Mouse (Mus musculus) adrenal gland, adult 18-20 months (tissue): ENCODE measurements around the gene Ereg. TPM values are rescaled to one million over a fixed set of nuclear protein-coding genes. Genes with fewer than 3 reads are reported as not detected.
A peak's percentile ranks its signal among the peaks of the same experiment; 100 is the strongest.

ENCODE experiments used
- DNase-seq, 2 experiments: peaks; one replicate each; pipeline ENCODE4 v3.0.0; 2021 to 2022; ENCODE audit warnings: low spot score in 2 of 2
- total RNA-seq, 2 experiments: library from RNA; stranded (reverse); gene quantifications; 1 replicate in 1 of 2; 2 replicates in 1 of 2; pipeline ENCODE4 v1.2.3; 2021

The Ereg gene
- total RNA-seq, 2 experiments from 2014 or later, result 0.07 to 0.13 TPM

DNA sequence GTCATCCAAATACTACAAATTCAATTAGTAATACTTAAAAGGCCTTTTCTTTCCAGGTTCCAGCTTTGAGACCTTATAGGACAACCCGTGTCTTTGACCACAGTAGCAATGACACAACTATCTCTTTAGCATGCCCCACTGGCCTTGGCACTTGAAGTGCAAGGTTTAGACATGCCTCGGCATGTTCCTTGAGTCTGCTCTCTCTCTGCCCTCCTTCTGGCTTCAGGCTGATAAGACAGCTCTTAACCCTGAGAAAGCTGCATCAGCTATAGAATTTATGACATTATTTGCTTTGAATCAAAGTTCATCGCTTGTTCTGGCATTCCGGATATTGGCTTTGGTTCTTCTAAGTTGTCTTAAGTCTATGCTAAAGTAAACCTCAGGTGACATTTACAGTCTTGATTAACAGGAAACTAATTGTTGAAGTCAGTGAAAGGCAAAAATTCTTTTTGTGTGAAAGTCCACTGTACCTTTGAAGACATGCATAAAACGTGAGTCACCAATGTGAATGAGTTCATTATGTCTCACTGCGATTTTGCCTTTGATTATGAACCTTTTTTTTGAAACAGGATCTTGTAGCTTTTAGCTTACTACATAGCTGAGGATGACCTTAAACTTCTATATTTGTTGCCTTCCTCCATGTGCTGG is 35.7 kb downstream of the Ereg start:
- DNase-seq, result no peak

DNA sequence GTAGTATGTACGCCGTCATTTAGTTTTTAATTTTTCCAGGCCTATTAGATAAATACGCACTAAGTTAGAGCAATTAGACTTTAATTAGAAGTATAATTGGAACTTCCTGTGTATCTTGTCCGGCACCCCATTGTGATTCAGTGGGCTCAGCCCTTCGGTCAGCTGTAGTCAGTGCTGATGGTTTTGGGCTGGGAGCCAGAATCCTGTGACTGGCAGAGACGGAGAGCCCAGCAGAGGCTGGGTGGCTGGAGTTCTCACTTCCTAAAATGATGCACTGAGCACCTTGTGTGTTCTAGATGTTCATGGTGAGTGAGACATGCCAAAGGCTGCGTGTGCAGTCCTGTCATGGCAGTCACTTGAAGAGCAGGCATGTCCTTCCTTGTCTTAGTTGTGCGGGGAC is 36.6 kb downstream of the Ereg start:
- DNase-seq, result no peak

DNA sequence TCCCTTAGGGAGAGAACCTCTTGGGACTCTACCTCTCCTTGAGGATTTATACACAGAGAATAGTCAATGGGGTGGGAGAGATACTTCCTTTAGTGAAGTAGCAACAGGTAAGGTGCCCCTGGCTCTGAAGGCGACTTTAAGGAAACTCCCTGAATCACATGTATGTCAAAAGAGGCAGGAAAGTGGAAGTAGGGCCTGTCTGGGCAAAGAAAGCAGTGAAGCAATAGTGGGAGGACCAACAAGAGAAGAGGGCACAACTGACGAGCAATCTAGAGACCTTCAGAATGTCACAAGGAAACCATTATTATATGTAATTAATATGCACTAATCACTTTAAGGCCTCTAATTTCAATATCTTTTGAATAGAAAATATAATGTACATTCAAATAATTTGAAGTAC is 39.5 kb downstream of the Ereg start:
- no peak for DNase-seq

DNA sequence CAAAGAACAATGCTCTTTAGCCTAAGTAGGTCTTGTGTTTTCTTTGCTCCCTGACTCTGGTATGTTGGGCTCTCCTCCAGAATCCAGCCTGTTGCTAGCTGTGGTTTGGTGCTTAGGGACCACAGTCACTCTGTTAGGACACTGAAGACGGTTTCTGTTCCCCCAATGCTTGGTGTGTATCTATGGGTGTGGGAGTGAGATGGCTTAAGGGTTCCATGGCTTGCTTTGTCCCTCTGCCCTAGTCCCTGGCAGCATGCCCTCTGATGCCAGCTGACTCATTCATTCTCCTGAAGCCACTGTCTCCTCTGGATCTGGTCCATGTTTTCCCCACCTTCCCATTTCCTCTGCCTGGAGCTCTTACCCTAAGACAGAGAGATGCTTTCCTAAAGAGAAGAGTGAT is 40.2 kb downstream of the Ereg start:
- no peak for DNase-seq

DNA sequence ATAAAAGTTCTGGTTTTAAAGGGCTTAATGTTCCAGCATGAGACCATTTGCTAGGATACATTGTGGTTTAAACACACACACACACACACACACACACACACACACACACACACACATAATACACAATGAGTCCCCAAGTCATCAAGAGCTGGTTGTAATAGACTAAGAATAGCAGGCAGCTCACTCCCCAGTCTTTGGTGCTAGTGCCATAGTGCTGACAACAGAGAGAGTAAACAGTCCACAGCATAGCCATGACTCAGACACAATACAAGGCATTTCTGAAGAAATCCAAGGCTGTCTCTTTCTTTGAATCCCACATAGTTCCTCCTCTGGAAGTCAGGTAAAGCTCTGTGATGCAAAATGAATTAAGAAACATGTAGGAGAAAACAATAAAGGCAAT is 44.2 kb downstream of the Ereg start:
- no peak for DNase-seq

DNA sequence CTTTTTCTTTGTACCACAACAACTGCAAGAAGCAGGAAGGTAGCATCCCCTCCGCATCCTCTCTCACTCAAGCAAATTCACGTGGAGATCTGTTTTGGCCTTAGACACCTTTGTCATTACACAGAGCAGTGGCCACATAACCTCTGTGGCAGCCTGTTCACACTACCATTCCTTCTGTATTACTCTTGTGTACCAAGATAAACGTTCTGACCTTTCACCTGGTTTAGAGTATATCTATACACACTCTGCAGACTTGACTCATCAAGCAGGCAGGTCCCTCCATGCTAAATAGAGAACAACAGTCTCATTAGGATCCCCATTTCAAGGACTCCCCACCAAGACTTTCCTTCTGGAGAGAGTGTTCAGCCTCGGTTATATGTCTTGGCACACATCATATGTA is 49.0 kb downstream of the Ereg start:
- DNase-seq, result no peak

DNA sequence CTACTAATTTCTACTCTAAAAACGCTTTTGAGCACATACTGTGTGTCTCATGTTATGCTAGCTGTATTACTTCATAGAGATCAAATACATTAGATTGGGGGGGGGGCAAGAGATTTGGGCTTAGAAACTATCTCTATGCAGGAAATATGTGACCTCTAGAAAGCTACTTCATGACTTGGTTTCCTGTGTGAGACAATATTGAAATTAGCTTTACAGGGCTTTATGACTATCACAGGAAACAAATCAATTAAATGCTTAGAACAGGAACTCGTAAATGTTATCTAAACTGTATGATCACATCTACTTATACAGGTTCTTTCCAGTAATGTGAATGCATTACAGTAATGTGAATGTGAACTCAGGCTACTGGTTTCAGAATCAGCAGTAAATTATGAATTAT is 49.7 kb downstream of the Ereg start:
- DNase-seq, result no peak

DNA sequence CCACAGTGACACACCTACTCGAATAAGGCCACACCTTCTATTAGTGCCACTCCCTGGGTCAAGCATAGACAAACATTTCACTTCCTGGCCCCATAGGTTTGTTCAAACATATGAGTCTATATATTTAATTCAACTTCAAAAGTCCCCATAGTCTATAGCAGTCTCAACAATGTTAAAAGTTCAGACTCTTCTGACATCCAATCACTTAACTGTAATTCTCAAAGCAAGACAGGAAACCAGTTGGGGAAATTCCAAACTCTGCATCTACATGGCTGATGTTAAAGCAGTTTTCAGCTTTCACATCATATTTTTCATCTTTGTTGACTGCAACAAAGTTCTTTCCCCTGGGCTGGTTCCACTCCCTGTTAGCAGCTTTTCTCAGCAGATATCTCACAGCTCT is 52.2 kb downstream of the Ereg start:
- DNase-seq, result no peak

DNA sequence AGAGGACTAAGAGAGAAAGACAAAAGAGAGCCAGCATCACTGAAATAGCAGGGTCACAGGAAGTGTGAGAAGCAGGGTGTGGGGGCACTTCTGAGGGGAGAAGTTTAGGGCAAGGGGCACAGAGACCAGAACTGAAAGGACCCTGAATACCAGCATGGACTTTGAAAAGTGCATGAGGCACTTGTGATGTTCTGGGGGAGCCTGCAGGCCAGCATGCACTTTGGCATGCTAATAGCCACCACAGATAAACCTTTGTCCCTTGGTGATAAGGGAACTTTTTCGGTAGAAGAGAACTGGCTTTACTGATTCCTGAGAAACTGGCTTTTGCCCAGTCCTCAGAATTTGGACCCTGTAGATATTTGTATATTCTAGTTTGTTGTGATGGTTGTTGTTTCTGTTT is 60.5 kb downstream of the Ereg start:
- no peak for DNase-seq

DNA sequence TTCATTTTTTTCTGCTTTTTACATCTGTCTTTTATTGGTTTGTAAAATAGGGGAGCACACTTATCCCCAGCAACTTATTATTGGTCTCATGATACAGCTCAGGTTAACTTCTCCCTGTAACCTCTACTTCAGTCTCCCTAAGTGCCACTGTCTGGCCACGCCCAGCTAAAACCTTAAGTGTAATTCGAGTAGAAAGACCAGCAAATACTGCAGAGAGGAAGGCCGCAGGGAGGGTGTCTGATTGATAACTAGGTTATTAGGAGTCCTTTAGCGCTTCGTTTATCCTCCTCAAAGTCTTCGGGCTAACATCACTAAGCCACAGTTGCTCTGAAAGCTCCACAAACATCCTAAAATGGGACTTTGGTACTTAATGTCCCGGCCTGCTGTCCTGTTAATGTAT is 64.5 kb downstream of the Ereg start:
- no peak for DNase-seq

DNA sequence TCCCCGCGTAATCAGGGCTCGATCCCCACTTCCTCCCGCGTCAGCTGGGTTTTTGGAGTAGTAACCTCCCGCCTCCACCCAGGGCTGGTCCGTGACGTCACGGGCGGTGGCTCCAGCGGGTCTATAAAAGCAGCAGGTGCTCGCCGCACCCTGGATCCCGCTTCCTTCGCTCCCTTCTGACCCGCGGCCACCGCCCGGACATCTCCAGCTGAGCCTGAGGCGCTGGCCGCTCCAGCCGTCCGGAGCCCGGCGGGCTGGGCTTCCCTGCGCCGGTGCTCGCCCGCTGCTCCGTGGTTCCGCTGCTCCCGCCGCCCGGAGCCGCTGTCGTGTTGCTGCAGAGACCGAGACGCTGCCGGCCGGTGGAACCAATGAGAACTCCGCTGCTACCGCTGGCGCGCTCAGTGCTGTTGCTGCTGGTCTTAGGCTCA is 65.0 kb downstream of the Ereg start, which contains the start of gene Areg:
TSS of gene Areg (plus strand) at position 154 of the 428 bp plus-strand sequence.
- peak; percentile 11 to 35 for DNase-seq

DNA sequence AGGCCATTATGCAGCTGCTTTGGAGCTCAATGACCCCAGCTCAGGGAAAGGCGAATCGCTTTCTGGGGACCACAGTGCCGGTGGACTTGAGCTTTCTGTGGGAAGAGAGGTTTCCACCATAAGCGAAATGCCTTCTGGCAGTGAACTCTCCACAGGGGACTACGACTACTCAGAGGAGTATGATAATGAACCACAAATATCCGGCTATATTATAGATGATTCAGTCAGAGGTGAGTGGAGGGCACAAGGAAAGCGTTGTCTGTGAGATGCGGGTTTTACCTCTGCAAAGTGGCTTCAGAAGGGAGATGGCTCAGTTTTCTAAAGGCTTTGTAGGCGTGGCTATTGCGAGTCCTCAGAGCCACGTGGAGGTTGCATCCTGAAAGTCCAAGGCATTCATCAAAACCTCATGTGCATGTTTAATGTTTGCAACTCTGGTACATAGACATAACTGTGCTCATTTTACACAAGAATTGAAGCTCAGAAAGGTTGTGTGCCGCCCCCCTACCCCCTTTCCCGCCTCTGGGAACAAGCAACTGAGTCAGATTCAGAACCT is 66.5 kb downstream of the Ereg start:
- no peak for DNase-seq

Other genes starting within 250 kb of the Ereg start
- gene Cxcl1, start 183.4 kb upstream of the Ereg start, total RNA-seq, result 1 to 10 TPM in 1 of 2 experiments, under 1 TPM in 1; 0.86 to 1.5 TPM
- gene Cxcl2, start 170.8 kb upstream of the Ereg start, total RNA-seq, result under 1 TPM in 1 of 2 experiments, not detected in 1; 0.32 TPM
- gene Mthfd2l, start 143.5 kb upstream of the Ereg start, total RNA-seq, result 10 to 100 TPM; 19.6 to 20.6 TPM
- under 1 TPM in 1 of 2 experiments, not detected in 1; 0.22 TPM for gene Epgn, start 47.2 kb upstream of the Ereg start, total RNA-seq
- gene Areg, start 65.0 kb downstream of the Ereg start, total RNA-seq, result not detected